Mouse (Mus musculus): ENCODE results near the gene Fuca1. TPM values are rescaled to one million over a fixed set of nuclear protein-coding genes. Genes with fewer than 3 reads are reported as not detected.
A peak's percentile ranks its signal among the peaks of the same experiment; 100 is the strongest.

Fuca1 gene
- polyA plus RNA-seq, 1 experiment from 2014 or later, result 58.8 TPM

DNA sequence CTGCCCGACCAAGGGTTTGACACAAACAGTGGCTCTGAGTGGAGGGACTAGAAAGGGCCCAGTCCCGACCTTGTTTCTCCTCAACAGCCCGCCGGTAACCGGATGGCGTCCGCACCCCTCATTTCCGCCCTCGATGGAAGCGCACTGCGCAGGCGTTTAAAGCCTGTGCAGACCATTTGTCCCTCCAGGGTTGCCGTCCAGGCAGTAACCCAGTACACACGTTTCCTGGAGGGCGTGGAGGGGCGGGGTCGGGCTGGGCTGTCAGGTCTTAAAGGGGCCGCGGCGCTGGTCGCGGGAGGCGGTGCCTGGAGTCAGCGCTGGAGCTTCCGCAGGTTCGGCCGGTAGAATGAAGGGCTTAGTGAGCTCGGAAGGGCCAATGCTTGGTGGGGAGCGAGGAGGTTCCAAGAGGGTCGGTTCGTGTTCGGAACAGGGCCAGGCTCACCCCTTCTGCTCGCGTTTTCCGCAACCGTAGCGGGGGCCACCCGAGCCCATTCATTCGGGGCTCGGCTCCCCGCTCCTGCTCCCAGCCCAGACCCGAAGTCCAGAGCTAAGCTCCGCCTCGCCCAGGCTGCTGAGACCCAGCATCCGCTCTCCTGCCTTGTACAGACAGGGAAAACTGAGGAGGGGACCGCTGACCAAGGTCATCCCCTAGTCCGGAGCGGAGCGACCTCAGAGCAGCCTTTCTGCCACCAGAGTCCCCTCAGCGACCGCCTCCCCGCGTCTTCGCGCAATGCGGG, 43.1 kb downstream of the Fuca1 start, which contains the start of gene Gale:
Gale (plus strand) TSS at position 271 of the 737 bp plus-strand sequence.
- Histone ChIP-seq H3K36me3 (ENCODE audit: control insufficient read depth, insufficient read depth) (peaks cover 18% of the 10 kb centered on the region), H3K9ac (replicated peaks; ENCODE audit: low read depth, low read length) (peak within 1 kb of the TSS; percentile 87), H3K27ac (ENCODE audit: low read length) (peak within 1 kb of the TSS; percentile 69), H3K4me2 (ENCODE audit: low read length) (peak within 1 kb of the TSS; percentile 96), H3K27me3 (replicated peaks; ENCODE audit: control insufficient read depth, insufficient read depth, low read length) (no peaks in the 10 kb centered on the region), H3K4me1 (replicated peaks; ENCODE audit: control insufficient read depth, insufficient read depth, low read length) (peaks cover 16% of the 10 kb centered on the region), H3K9me3 (ENCODE audit: control insufficient read depth, low read length) (no peaks in the 10 kb centered on the region), H3K4me3 (replicated peaks; ENCODE audit: low read length) (peak within 1 kb of the TSS; percentile 88)
- WGBS, result under 1% methylated on average over 56 of the region's 56 CpGs
- peak; percentile 96 for ATAC-seq

DNA sequence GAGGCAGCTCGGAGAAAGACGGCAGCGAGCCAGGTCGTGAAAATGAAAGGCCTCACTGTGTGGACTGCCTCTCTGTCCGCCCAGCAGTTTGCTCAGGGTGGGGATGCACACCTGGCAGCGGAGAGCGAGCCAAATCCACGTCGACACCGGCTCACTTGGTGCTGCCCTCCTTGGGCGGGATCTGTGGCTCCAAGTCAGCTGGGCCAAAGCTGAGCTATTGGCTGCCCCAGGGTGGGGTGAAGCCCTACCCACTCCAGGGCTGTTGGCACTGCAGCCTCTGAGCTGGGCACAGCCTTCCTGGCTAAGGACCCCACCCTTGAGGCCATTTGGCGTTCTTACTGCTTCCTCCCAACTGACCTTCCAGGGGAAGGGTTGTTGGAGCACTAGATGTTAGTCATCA, 43.9 kb downstream of the Fuca1 start:
- no peak overlapping the region for H3K27ac ChIP-seq (ENCODE audit: low read length)
- H3K36me3 ChIP-seq (ENCODE audit: control insufficient read depth, insufficient read depth), result peaks cover 25% of the 10 kb centered on the region
- H3K9ac ChIP-seq (replicated peaks; ENCODE audit: low read depth, low read length), result peak overlapping the region; percentile 87
- no peak for ATAC-seq
- peaks cover 16% of the 10 kb centered on the region for H3K4me1 ChIP-seq (replicated peaks; ENCODE audit: control insufficient read depth, insufficient read depth, low read length)
- no peaks in the 10 kb centered on the region for H3K9me3 ChIP-seq (ENCODE audit: control insufficient read depth, low read length)
- H3K27me3 ChIP-seq (replicated peaks; ENCODE audit: control insufficient read depth, insufficient read depth, low read length), result no peaks in the 10 kb centered on the region
- peak overlapping the region; percentile 96 for H3K4me2 ChIP-seq (ENCODE audit: low read length)
- H3K4me3 ChIP-seq (replicated peaks; ENCODE audit: low read length), result peak overlapping the region; percentile 88
- WGBS, result 3% methylated on average over 12 of the region's 12 CpGs

DNA sequence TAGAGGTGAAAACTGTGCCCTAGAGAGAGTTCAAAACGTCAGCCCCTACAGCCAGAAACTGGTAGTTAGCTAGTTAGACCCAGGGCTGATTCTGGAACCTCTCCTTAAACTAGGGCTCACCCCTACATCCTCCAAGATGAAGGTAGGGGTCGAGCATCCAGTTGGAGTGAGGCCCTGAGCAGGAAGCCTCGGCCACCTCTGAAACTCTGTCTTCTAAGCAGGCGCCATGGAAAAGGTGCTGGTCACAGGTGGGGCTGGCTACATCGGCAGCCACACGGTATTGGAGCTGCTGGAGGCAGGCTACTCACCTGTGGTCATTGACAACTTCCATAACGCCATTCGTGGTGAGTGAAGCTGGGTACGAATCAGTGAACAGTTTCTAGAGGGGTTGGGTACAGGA, 44.6 kb downstream of the Fuca1 start:
- no peak for ATAC-seq
- no peak overlapping the region for H3K4me3 ChIP-seq (replicated peaks; ENCODE audit: low read length)
- no peak overlapping the region for H3K4me2 ChIP-seq (ENCODE audit: low read length)

DNA sequence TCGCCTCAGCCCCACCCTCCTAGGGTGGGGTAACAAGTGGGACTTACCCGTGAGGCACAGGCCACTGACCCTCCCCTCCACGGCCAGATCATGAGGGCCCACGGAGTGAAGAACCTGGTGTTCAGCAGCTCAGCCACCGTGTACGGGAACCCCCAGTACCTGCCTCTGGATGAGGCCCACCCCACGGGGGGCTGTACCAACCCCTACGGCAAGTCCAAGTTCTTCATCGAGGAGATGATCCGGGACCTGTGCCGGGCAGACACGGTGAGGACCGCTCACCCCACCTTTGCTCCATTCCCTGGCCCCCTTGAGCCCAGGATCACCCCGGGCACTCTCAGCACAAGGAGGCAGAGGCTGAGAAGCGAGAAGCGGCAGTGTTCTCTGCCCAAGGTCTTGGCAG, 45.7 kb downstream of the Fuca1 start:
- Histone ChIP-seq H3K36me3 (ENCODE audit: control insufficient read depth, insufficient read depth) (peaks cover 25% of the 10 kb centered on the region), H3K9ac (replicated peaks; ENCODE audit: low read depth, low read length) (no peak overlapping the region), H3K4me1 (replicated peaks; ENCODE audit: control insufficient read depth, insufficient read depth, low read length) (peaks cover 22% of the 10 kb centered on the region), H3K4me2 (ENCODE audit: low read length) (no peak overlapping the region), H3K27ac (ENCODE audit: low read length) (no peak overlapping the region), H3K27me3 (replicated peaks; ENCODE audit: control insufficient read depth, insufficient read depth, low read length) (no peaks in the 10 kb centered on the region), H3K4me3 (replicated peaks; ENCODE audit: low read length) (no peak overlapping the region), H3K9me3 (ENCODE audit: control insufficient read depth, low read length) (no peaks in the 10 kb centered on the region)
- no peak for ATAC-seq
- 95% methylated on average over 16 of the region's 16 CpGs for WGBS

More for the DNA sequence above, 44.6 kb downstream of the Fuca1 start:
- Histone ChIP-seq H3K4me1 (replicated peaks; ENCODE audit: control insufficient read depth, insufficient read depth, low read length) (peaks cover 16% of the 10 kb centered on the region), H3K9me3 (ENCODE audit: control insufficient read depth, low read length) (no peaks in the 10 kb centered on the region), H3K27me3 (replicated peaks; ENCODE audit: control insufficient read depth, insufficient read depth, low read length) (no peaks in the 10 kb centered on the region), H3K36me3 (ENCODE audit: control insufficient read depth, insufficient read depth) (peaks cover 22% of the 10 kb centered on the region), H3K9ac (replicated peaks; ENCODE audit: low read depth, low read length) (no peak overlapping the region), H3K27ac (ENCODE audit: low read length) (no peak overlapping the region)
- 82% methylated on average over 9 of the region's 9 CpGs for WGBS

DNA sequence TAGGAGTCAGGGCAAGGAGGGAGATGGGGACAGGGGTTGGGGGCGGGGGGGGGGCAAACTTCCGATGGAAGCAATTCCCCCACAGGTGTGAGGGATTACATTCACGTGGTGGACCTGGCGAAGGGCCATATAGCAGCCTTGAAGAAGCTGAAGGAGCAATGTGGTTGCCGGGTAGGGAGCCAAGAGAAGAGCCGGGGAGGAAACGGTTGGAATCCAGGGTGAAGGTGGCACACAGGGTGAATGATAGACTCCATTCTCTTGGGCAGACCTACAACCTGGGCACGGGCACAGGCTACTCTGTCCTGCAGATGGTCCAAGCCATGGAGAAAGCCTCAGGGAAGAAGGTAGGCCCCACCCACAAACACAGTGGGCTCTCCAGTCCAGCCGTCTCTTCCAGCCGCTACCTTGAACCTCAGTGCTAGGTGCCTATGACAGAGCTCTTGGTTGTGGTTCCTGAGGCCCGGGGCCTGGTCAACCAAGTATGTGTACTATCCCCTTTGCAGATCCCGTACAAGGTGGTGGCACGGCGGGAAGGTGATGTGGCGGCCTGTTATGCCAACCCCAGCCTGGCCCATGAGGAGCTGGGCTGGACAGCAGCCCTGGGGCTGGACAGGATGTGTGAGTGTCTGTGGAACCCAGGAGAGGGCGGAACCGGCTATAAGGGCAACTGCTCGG, 46.7 kb downstream of the Fuca1 start:
- Histone ChIP-seq H3K36me3 (ENCODE audit: control insufficient read depth, insufficient read depth) (peaks cover 25% of the 10 kb centered on the region), H3K27ac (ENCODE audit: low read length) (no peak overlapping the region), H3K9ac (replicated peaks; ENCODE audit: low read depth, low read length) (no peak overlapping the region), H3K4me3 (replicated peaks; ENCODE audit: low read length) (no peak overlapping the region), H3K27me3 (replicated peaks; ENCODE audit: control insufficient read depth, insufficient read depth, low read length) (no peaks in the 10 kb centered on the region), H3K4me1 (replicated peaks; ENCODE audit: control insufficient read depth, insufficient read depth, low read length) (peaks cover 29% of the 10 kb centered on the region), H3K4me2 (ENCODE audit: low read length) (no peak overlapping the region), H3K9me3 (ENCODE audit: control insufficient read depth, low read length) (no peaks in the 10 kb centered on the region)
- no peak for ATAC-seq
- 89% methylated on average over 18 of the region's 18 CpGs for WGBS

DNA sequence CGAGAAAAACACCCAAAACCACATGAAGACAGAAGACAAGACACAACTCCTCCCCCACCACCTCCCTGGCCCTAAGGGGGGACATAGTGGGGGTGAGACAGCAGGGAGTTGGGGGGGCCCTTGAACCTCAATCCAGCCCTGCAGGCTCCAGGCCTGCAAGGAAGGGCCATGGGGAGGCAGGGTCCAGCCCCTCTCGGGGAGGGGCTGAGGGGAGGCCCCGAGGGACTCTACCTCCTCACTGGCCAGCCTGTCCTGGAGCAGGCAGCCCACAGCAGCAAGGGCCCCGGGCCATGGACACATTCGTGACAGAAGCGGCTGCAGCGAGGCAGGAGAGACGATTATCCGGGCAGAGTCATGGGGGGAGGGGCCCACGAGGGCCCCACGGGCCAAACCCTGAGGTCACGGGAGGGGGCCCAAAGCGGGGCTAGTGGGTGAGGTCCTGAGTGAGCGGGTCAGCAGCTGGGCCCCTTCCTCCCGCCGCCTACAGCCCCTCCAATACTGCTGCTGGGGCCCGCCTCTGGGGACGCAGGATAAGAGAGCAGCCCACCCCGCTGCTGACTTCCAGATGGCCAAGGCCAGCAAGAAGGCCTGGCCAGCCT, 47.8 kb downstream of the Fuca1 start:
- no peak overlapping the region for H3K4me2 ChIP-seq (ENCODE audit: low read length)
- ATAC-seq, result no peak
- no peak overlapping the region for H3K9ac ChIP-seq (replicated peaks; ENCODE audit: low read depth, low read length)
- H3K27ac ChIP-seq (ENCODE audit: low read length), result no peak overlapping the region
- peaks cover 27% of the 10 kb centered on the region for H3K4me1 ChIP-seq (replicated peaks; ENCODE audit: control insufficient read depth, insufficient read depth, low read length)
- 75% methylated on average over 19 of the region's 19 CpGs for WGBS
- no peak overlapping the region for H3K4me3 ChIP-seq (replicated peaks; ENCODE audit: low read length)
- no peaks in the 10 kb centered on the region for H3K27me3 ChIP-seq (replicated peaks; ENCODE audit: control insufficient read depth, insufficient read depth, low read length)
- no peaks in the 10 kb centered on the region for H3K9me3 ChIP-seq (ENCODE audit: control insufficient read depth, low read length)
- H3K36me3 ChIP-seq (ENCODE audit: control insufficient read depth, insufficient read depth), result peaks cover 25% of the 10 kb centered on the region

DNA sequence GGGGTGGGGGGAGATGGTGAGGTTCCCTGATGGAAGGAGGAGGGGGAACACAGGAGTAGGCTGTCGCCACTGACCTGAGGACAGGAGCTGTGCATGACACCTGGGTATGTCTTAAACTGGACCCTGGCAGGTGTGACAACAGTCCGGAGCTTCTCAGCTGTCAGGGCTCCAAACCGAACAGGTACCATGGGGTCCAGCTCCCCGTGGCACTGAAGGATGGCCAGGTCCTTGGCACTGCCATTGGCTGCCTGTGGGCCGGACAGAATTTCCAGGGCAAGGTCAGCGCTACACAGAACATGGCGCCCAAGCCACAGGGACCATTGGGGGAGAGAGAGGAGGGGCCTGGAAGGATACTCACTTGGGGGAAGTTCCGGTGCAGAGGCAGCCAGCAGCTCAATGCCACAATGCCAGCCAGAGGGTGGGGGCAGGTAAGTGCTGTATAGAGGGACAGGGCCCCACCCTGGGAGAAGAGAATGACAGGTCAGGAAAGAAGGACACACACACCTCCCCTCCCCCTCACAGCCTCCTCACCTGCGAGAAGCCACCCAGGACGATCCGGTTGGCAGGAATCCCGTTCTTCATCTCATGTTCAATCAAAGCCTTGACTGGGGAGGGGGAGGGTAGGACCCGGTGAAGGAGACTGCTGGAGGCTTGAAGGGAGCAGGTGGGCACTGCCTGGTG, 48.7 kb downstream of the Fuca1 start:
- WGBS, result 88% methylated on average over 13 of the region's 13 CpGs
- Histone ChIP-seq H3K4me2 (ENCODE audit: low read length) (no peak overlapping the region), H3K27me3 (replicated peaks; ENCODE audit: control insufficient read depth, insufficient read depth, low read length) (no peaks in the 10 kb centered on the region), H3K4me1 (replicated peaks; ENCODE audit: control insufficient read depth, insufficient read depth, low read length) (peaks cover 24% of the 10 kb centered on the region), H3K27ac (ENCODE audit: low read length) (no peak overlapping the region), H3K9me3 (ENCODE audit: control insufficient read depth, low read length) (no peaks in the 10 kb centered on the region), H3K36me3 (ENCODE audit: control insufficient read depth, insufficient read depth) (peaks cover 25% of the 10 kb centered on the region), H3K4me3 (replicated peaks; ENCODE audit: low read length) (no peak overlapping the region), H3K9ac (replicated peaks; ENCODE audit: low read depth, low read length) (no peak overlapping the region)
- no peak for ATAC-seq

DNA sequence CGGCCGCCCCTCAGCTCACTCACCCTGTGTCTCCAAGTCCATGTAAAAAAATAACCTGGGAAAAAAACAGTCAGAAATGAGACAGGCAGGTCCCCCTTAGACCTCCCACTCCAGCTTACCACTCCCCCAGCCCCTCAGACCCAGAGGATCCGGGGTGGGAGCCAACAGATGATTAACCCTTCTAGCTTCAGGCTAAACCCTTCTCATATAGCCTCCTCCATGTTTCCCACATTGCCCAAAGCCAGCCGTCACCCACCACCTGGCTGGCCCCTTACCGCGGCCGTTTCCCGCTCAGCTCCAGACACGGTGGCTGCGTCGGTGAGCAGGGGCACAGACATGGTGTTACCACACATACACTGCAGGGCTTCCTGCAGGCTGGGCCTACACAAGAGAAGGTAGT, 50.0 kb downstream of the Fuca1 start:
- H3K4me3 ChIP-seq (replicated peaks; ENCODE audit: low read length), result no peak overlapping the region
- peaks cover 17% of the 10 kb centered on the region for H3K4me1 ChIP-seq (replicated peaks; ENCODE audit: control insufficient read depth, insufficient read depth, low read length)
- H3K9me3 ChIP-seq (ENCODE audit: control insufficient read depth, low read length), result no peaks in the 10 kb centered on the region
- no peak overlapping the region for H3K4me2 ChIP-seq (ENCODE audit: low read length)
- H3K27me3 ChIP-seq (replicated peaks; ENCODE audit: control insufficient read depth, insufficient read depth, low read length), result no peaks in the 10 kb centered on the region
- 87% methylated on average over 11 of the region's 11 CpGs for WGBS
- no peak for ATAC-seq
- H3K36me3 ChIP-seq (ENCODE audit: control insufficient read depth, insufficient read depth), result peaks cover 33% of the 10 kb centered on the region
- no peak overlapping the region for H3K27ac ChIP-seq (ENCODE audit: low read length)
- H3K9ac ChIP-seq (replicated peaks; ENCODE audit: low read depth, low read length), result no peak overlapping the region

Measured in forebrain, embryonic 16.5 days (tissue).